ENCODE assay signal across 11 mouse cellular contexts in genomic region chr1:127959312-127959718, GRCm38 (mm10).
DNase-seq lines count a peak whose midpoint lies in the region; ATAC-seq lines count a peak whose summit lies in the region.
"Had no signal": no experiment of that assay in that cellular context is flagged by ENCODE, and none has a peak within 500 bp of the region (broad histone marks: within the 10 kb centered on the region; RNA-seq: fewer than 3 reads in every experiment).

No protein-coding gene starts in this region.

- no peaks in the 10 kb centered on the region for H3K27me3 ChIP-seq in kidney, embryonic 15.5 days
- no peaks in the 10 kb centered on the region for H3K27me3 ChIP-seq in embryonic facial prominence, embryonic 10.5 days (replicated peaks; ENCODE audit: low read depth, poor library complexity, severe bottlenecking)
- no peaks in the 10 kb centered on the region for H3K27me3 ChIP-seq in forebrain, embryonic 13.5 days
- no peaks in the 10 kb centered on the region for H3K27me3 ChIP-seq in midbrain, embryonic 12.5 days
- H3K27me3 ChIP-seq: liver, embryonic 15.5 days had no signal

- H3K27ac ChIP-seq in kidney, embryonic 15.5 days, result peak overlapping the region; percentile 63
- peak overlapping the region; percentile 57 for H3K27ac ChIP-seq in embryonic facial prominence, embryonic 10.5 days (replicated peaks)
- peak overlapping the region; percentile 57 for H3K27ac ChIP-seq in forebrain, embryonic 13.5 days
- peak overlapping the region; percentile 71 for H3K27ac ChIP-seq in midbrain, embryonic 12.5 days (replicated peaks)
- H3K27ac ChIP-seq: liver, embryonic 15.5 days had no signal

- peak overlapping the region; percentile 13; the same call in 1 of the 2 replicates for H3K4me2 ChIP-seq in kidney, embryonic 15.5 days
- no peak overlapping the region for H3K4me2 ChIP-seq in forebrain, embryonic 13.5 days
- H3K4me2 ChIP-seq in midbrain, embryonic 12.5 days (replicated peaks), result peak overlapping the region; percentile 12
- H3K4me2 ChIP-seq: liver, embryonic 15.5 days had no signal

- no peak overlapping the region for H3K9ac ChIP-seq in kidney, embryonic 15.5 days
- H3K9ac ChIP-seq in forebrain, embryonic 13.5 days, result no peak overlapping the region
- H3K9ac ChIP-seq in midbrain, embryonic 12.5 days (replicated peaks), result no peak overlapping the region
- H3K9ac ChIP-seq: liver, embryonic 15.5 days had no signal

- H3K36me3 ChIP-seq in kidney, embryonic 15.5 days, result peaks cover 12% of the 10 kb centered on the region
- peaks cover 59% of the 10 kb centered on the region for H3K36me3 ChIP-seq in embryonic facial prominence, embryonic 10.5 days (replicated peaks)
- H3K36me3 ChIP-seq in forebrain, embryonic 13.5 days (ENCODE audit: poor library complexity, severe bottlenecking), result peaks cover 9% of the 10 kb centered on the region; the same call in 1 of the 2 replicates
- 0 out of 2 replicates have a peak, but pooled peaks cover 10% of the 10 kb centered on the region for H3K36me3 ChIP-seq in midbrain, embryonic 12.5 days

- H3K4me3 ChIP-seq in kidney, embryonic 15.5 days (replicated peaks), result no peak overlapping the region
- no peak overlapping the region for H3K4me3 ChIP-seq in embryonic facial prominence, embryonic 10.5 days
- no peak overlapping the region for H3K4me3 ChIP-seq in forebrain, embryonic 13.5 days
- H3K4me3 ChIP-seq in midbrain, embryonic 12.5 days, result no peak overlapping the region
- H3K4me3 ChIP-seq: liver, embryonic 15.5 days had no signal

- H3K9me3 ChIP-seq in kidney, embryonic 15.5 days (replicated peaks), result no peaks in the 10 kb centered on the region
- no peaks in the 10 kb centered on the region for H3K9me3 ChIP-seq in embryonic facial prominence, embryonic 10.5 days
- no peaks in the 10 kb centered on the region for H3K9me3 ChIP-seq in forebrain, embryonic 13.5 days (replicated peaks)
- no peaks in the 10 kb centered on the region for H3K9me3 ChIP-seq in midbrain, embryonic 12.5 days
- H3K9me3 ChIP-seq: liver, embryonic 15.5 days had no signal

- WGBS in kidney, embryonic 15.5 days, result 37% methylated on average over 7 of the region's 7 CpGs
- WGBS in embryonic facial prominence, embryonic 10.5 days, result 66% methylated on average over 7 of the region's 7 CpGs
- WGBS in forebrain, embryonic 13.5 days, result 28% methylated on average over 7 of the region's 7 CpGs
- 23% methylated on average over 7 of the region's 7 CpGs for WGBS in midbrain, embryonic 12.5 days

- ATAC-seq in kidney, embryonic 15.5 days (replicated peaks; ENCODE audit: low FRiP score), result peak; percentile 49; the same call in 1 of the 2 replicates
- peak; percentile 61 for ATAC-seq in forebrain, embryonic 13.5 days
- peak; percentile 66 for ATAC-seq in midbrain, embryonic 12.5 days (ENCODE audit: low FRiP score, low read depth)

- peaks cover 9% of the 10 kb centered on the region for H3K4me1 ChIP-seq in kidney, embryonic 15.5 days
- peaks cover 12% of the 10 kb centered on the region for H3K4me1 ChIP-seq in embryonic facial prominence, embryonic 10.5 days
- peaks cover 15% of the 10 kb centered on the region for H3K4me1 ChIP-seq in forebrain, embryonic 13.5 days
- peaks cover 16% of the 10 kb centered on the region for H3K4me1 ChIP-seq in midbrain, embryonic 12.5 days
- H3K4me1 ChIP-seq: liver, embryonic 15.5 days had no signal

- DNase-seq in kidney, adult 9 months, result no peak
- DNase-seq in embryonic facial prominence, embryonic 10.5 days (ENCODE audit: low spot score), result no peak
- DNase-seq in thymus, postnatal 36 days, result no peak
- DNase-seq in cerebellum, postnatal 14 days, result no peak
- DNase-seq: gastrocnemius, postnatal 25 days; kidney, postnatal 14 days; right cerebral cortex, postnatal 14 days had no signal
